Mouse (Mus musculus): ENCODE results near the gene Thap3. TPM values are rescaled to one million over a fixed set of nuclear protein-coding genes. Genes with fewer than 3 reads are reported as not detected.

Gene Thap3
- polyA plus RNA-seq, 1 experiment: 4.2 TPM

DNA sequence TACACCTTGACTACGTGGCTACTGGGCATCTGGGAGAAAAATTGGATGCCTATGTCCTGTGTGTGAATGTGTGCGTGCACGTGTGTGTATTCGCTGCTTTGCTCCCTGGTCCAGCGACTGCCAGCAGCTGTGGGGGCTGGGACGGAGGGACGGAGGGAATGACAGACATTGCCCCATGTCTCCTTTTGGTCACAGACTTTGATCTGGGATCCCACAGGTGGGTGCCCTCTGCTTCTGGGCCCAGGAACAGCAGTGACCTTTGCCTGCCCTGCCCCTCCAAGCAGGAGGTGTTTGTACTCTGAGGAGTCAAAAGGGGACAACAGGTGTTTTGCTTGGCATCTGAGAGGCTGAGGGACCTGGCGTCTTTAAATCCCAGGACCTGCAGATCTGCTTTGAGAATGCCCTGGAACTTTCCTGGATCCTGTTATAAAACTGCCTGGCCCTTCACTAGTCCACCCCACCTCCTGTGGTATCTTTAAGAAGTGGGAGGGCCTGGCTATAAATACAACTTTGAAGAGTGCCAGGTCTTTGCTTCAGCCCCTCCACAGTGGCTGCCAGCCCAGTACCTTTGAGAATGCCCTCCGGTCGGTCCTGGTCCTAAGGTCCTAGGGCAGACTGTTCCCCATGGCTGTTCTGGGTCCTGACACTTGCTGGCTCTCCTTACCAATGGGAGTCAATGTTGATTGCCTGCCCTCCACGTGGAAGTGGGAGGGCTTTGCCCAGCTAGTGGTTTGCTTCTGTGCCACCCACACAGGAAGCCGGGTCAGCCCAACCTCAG, 24.4 kb upstream of the Thap3 start:
- Histone ChIP-seq H3K27me3 (ENCODE audit: control insufficient read depth, insufficient read depth, low read length) (no peaks in the 10 kb centered on the region), H3K36me3 (ENCODE audit: control insufficient read depth, insufficient read depth, low read length) (no peaks in the 10 kb centered on the region; the same call in 1 of the 2 replicates), H3K27ac (ENCODE audit: control insufficient read depth, insufficient read depth, low read depth, low read length) (no peak overlapping the region), H3K4me3 (ENCODE audit: control insufficient read depth, low read depth, low read length) (no peak overlapping the region), H3K4me1 (ENCODE audit: control insufficient read depth, insufficient read depth, low read length) (peaks cover 12% of the 10 kb centered on the region)
- no peak for TF ChIP-seq CTCF (IDR thresholded peaks at IDR 0.05; ENCODE audit: control insufficient read depth, insufficient read depth, insufficient replicate concordance, low read depth, low read length)
- no peak for TF ChIP-seq POLR2A (IDR thresholded peaks at IDR 0.05; ENCODE audit: control insufficient read depth, low read depth, low read length)

DNA sequence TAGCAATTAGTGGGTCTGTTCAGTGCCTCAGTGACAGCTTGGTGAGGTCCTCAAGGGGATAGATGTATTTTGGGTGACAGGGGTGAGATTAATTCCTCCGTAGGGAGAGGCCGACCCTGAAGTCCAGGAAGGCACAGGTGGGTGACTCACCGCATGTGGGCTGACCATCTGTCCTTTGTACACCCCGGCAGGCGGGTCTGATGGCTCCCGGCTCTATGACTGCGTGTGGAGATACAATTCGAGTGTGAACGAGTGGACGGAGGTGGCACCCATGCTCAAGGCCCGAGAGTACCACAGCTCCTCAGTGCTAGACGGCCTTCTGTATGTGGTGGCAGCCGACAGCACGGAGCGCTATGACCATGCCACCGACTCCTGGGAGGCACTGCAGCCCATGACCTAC, 23.3 kb upstream of the Thap3 start:
- TF ChIP-seq POLR2A (IDR thresholded peaks at IDR 0.05; ENCODE audit: control insufficient read depth, low read depth, low read length) (no peak), CTCF (IDR thresholded peaks at IDR 0.05; ENCODE audit: control insufficient read depth, insufficient read depth, insufficient replicate concordance, low read depth, low read length) (no peak)
- no peak overlapping the region for H3K4me3 ChIP-seq (ENCODE audit: control insufficient read depth, low read depth, low read length)
- H3K27me3 ChIP-seq (ENCODE audit: control insufficient read depth, insufficient read depth, low read length): no peaks in the 10 kb centered on the region
- H3K27ac ChIP-seq (ENCODE audit: control insufficient read depth, insufficient read depth, low read depth, low read length): no peak overlapping the region
- peaks cover 21% of the 10 kb centered on the region for H3K4me1 ChIP-seq (ENCODE audit: control insufficient read depth, insufficient read depth, low read length)
- H3K36me3 ChIP-seq (ENCODE audit: control insufficient read depth, insufficient read depth, low read length): no peaks in the 10 kb centered on the region; the same call in 1 of the 2 replicates

DNA sequence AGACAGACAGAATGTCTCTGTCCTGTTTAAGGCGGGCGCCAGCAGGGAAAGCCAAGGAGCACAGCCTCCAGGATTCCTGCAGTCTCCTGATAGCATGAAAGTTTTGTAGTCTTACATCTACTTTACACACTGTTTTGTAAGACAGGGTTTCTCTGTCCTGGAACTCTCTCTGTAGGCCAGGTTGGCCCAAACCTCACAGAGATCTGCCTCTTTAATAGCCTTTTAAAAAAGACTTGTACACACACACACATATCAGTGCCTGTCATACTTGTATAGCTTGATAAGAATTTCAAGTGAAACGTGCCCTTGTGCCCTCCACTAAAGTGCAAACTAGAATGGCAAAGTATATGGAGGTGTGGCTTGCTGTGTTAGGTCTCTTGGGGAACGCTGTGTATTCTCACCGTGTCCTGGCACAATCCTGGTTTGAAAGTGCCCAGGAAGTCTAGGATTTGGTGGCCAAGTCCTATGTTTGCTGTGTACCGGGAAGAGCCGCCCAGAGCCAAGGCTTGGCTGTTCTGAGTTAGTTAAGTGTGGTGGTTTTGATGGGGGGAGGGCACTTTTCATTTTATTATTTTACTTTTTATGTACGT, 22.5 kb upstream of the Thap3 start:
- no peak for TF ChIP-seq CTCF (IDR thresholded peaks at IDR 0.05; ENCODE audit: control insufficient read depth, insufficient read depth, insufficient replicate concordance, low read depth, low read length)
- TF ChIP-seq POLR2A (IDR thresholded peaks at IDR 0.05; ENCODE audit: control insufficient read depth, low read depth, low read length): no peak
- Histone ChIP-seq H3K4me1 (ENCODE audit: control insufficient read depth, insufficient read depth, low read length) (peaks cover 21% of the 10 kb centered on the region), H3K27ac (ENCODE audit: control insufficient read depth, insufficient read depth, low read depth, low read length) (no peak overlapping the region)

DNA sequence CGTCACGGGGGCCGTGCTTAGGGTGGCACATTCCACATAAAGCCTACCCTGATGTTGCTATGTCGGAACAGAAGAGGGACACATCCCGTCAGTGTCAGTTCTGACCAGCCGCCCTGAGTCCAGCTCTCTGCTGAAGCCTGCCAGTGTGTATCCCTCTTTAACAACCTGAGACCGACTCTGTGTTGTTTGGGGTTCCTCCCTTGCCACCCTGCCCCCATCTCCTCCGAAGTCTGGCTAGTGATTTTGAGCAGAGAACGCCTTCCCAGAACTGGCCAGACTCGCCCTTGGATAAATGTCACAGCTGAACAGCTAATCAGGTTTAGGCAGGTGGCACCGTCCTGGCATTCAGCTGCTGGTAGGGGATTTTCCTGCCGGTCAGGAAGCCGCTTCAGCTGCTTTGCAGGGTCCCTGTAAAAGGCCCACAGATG, 21.9 kb upstream of the Thap3 start:
- TF ChIP-seq POLR2A (IDR thresholded peaks at IDR 0.05; ENCODE audit: control insufficient read depth, low read depth, low read length) (no peak), CTCF (IDR thresholded peaks at IDR 0.05; ENCODE audit: control insufficient read depth, insufficient read depth, insufficient replicate concordance, low read depth, low read length) (no peak)
- peak overlapping the region; percentile 84 for H3K4me3 ChIP-seq (ENCODE audit: control insufficient read depth, low read depth, low read length)
- H3K4me1 ChIP-seq (ENCODE audit: control insufficient read depth, insufficient read depth, low read length): peaks cover 21% of the 10 kb centered on the region
- H3K27me3 ChIP-seq (ENCODE audit: control insufficient read depth, insufficient read depth, low read length): no peaks in the 10 kb centered on the region
- H3K27ac ChIP-seq (ENCODE audit: control insufficient read depth, insufficient read depth, low read depth, low read length): no peak overlapping the region; the same call in 1 of the 2 replicates
- no peaks in the 10 kb centered on the region for H3K36me3 ChIP-seq (ENCODE audit: control insufficient read depth, insufficient read depth, low read length)

More for the DNA sequence above, 22.5 kb upstream of the Thap3 start:
- no peaks in the 10 kb centered on the region; the same call in 1 of the 2 replicates for H3K36me3 ChIP-seq (ENCODE audit: control insufficient read depth, insufficient read depth, low read length)
- no peaks in the 10 kb centered on the region for H3K27me3 ChIP-seq (ENCODE audit: control insufficient read depth, insufficient read depth, low read length)
- H3K4me3 ChIP-seq (ENCODE audit: control insufficient read depth, low read depth, low read length): peak overlapping the region; percentile 84; the same call in 1 of the 2 replicates

DNA sequence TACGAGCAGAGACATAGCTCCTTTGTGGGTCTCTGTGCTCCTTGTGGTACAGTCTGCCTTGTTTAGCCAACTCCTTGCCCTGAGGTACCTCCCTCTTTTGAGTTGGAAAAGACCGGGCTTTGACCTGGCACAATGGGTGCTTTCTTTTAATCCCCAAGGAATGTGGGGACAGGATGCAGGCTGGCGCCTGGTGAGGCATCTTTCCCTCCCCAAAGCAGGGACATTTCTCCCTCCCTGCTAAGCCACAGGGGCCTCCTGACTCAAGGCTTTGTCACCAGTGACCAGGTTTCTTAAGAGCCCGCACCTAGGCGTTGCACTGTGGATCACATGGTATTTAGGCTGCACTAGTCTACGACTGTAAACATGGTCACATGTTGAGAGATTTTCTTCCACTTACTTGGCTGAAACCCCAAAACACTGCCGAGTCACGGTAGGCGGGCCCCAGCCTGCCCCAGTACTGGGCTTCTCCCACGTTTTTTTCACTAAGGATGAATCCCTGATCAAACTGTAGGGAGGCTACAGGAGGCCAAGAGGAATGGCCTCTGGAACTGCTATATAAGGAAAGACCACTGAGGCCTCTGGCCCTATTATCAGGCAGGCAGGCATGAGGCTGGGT, 21.4 kb upstream of the Thap3 start:
- no peaks in the 10 kb centered on the region for H3K27me3 ChIP-seq (ENCODE audit: control insufficient read depth, insufficient read depth, low read length)
- peak overlapping the region; percentile 84 for H3K4me3 ChIP-seq (ENCODE audit: control insufficient read depth, low read depth, low read length)
- H3K4me1 ChIP-seq (ENCODE audit: control insufficient read depth, insufficient read depth, low read length): peaks cover 21% of the 10 kb centered on the region
- H3K36me3 ChIP-seq (ENCODE audit: control insufficient read depth, insufficient read depth, low read length): no peaks in the 10 kb centered on the region
- H3K27ac ChIP-seq (ENCODE audit: control insufficient read depth, insufficient read depth, low read depth, low read length): no peak overlapping the region; the same call in 1 of the 2 replicates
- TF ChIP-seq CTCF (IDR thresholded peaks at IDR 0.05; ENCODE audit: control insufficient read depth, insufficient read depth, insufficient replicate concordance, low read depth, low read length): no peak
- TF ChIP-seq POLR2A (IDR thresholded peaks at IDR 0.05; ENCODE audit: control insufficient read depth, low read depth, low read length): no peak

DNA sequence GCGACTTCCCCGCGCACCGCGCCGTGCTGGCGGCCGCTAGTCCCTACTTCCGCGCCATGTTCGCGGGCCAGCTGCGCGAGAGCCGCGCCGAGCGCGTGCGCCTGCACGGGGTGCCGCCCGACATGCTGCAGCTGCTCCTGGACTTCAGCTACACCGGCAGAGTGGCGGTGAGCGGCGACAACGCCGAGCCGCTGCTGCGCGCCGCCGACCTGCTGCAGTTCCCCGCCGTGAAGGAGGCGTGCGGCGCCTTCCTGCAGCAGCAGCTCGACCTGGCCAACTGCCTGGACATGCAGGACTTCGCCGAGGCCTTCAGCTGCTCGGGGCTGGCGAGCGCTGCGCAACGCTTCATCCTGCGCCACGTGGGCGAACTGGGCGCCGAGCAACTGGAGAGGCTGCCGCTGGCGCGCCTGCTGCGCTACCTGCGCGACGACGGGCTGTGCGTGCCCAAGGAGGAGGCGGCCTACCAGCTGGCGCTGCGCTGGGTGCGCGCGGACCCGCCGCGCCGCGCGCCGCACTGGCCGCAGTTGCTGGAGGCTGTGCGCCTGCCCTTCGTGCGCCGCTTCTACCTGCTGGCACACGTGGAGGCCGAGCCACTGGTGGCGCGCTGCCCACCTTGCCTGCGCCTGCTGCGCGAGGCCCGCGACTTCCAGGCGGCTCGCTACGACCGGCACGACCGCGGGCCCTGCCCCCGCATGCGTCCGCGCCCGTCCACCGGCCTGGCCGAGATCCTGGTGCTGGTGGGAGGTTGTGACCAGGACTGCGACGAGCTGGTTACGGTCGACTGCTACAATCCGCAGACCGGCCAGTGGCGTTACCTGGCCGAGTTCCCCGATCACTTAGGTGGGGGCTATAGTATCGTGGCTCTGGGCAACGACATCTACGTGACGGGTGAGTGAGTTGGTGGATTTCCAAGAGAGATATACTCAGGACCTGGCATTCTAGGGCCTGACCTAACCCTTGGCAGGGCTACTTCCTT, 20.6 kb upstream of the Thap3 start:
- peak overlapping the region; percentile 84 for H3K4me3 ChIP-seq (ENCODE audit: control insufficient read depth, low read depth, low read length)
- H3K27ac ChIP-seq (ENCODE audit: control insufficient read depth, insufficient read depth, low read depth, low read length): peak overlapping the region; percentile 30
- peaks cover 21% of the 10 kb centered on the region for H3K4me1 ChIP-seq (ENCODE audit: control insufficient read depth, insufficient read depth, low read length)
- no peaks in the 10 kb centered on the region for H3K27me3 ChIP-seq (ENCODE audit: control insufficient read depth, insufficient read depth, low read length)
- TF ChIP-seq CTCF (IDR thresholded peaks at IDR 0.05; ENCODE audit: control insufficient read depth, insufficient read depth, insufficient replicate concordance, low read depth, low read length) (no peak), POLR2A (IDR thresholded peaks at IDR 0.05; ENCODE audit: control insufficient read depth, low read depth, low read length) (no peak)
- H3K36me3 ChIP-seq (ENCODE audit: control insufficient read depth, insufficient read depth, low read length): no peaks in the 10 kb centered on the region

Data from testis, adult 2 months (tissue).